Mouse (Mus musculus) heart, adult 9 months (tissue): ENCODE results near the gene Rad17.

Source experiments
- DNase-seq, 2 experiments: peaks; one replicate each; pipeline ENCODE4 v3.0.0; 2022; ENCODE audit warnings: low spot score in 2 of 2

Gene Rad17

GRCm38 (mm10) chr13:100650550-100651438 is at the start of gene Rad17, which contains the start of gene Ak6:
Gene Rad17, minus strand, starts transcription at chr13:100651051.
Gene Ak6, plus strand, starts transcription at chr13:100650979.
- peak; percentile 93 to 94 for DNase-seq

DNA sequence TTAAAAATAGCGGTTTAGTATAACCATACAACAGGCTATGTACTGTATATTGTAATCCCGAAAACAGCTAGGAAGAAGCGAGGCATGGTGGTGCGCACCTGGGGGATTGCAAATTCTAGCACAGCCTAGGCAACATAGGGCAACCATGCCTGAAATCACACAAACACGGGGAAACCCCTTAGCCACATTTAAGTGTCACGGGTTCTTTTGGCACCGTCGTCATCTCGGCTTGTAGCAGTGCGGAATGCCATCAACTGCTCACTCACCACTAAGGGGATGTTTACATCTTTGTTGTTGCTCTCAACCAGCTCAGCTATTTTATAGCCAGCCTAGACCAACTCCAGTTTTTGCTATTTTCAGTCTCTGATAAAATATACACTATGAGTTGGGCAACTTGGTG is 48.0 kb upstream of the Rad17 start:
- DNase-seq: no peak

- DNase-seq: no peak
Observed at GRCm38 (mm10) chr13:100697541-100697940, 46.7 kb upstream of the Rad17 start.

DNA sequence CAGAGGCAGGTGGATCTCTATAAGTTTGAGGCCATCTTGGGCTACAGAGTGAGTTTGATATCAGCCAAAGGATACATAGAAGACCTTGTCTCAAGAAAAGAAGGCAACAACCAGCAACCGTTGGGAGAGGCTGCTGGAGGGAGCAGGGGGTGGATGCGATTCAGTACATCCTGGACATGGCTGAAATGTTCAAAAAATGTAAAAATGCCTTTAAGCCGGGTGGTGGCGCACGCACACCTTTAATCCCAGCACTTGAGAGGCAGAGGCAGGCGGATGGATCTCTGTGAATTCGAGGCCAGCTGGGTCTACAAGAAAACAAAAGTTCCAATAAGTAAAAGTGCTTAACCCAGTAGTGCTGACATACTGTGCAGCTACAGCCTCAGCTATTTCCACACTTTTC is 36.7 kb upstream of the Rad17 start:
- DNase-seq: no peak

- DNase-seq: no peak
Observed at GRCm38 (mm10) chr13:100684355-100684754, 33.5 kb upstream of the Rad17 start.

DNA sequence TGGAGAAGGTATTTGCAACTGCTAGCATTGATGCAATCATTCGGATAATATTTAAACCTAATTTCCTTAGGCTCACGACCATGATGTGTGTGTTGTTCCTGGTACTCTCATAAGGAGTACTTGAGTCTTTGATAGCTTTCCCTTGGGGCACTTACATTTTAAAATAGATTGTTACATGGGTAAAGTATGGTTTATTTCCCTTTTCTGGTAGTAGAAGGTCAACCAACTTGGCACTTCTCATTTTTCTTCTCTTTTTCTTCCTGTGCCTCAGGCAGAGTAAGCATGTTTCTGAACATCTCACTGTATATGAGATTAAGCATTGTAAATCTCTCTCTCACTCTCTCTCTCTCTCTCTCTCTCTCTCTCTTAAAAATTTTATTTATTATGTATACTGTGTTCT is 32.0 kb upstream of the Rad17 start:
- DNase-seq: no peak

- DNase-seq: no peak
Observed at GRCm38 (mm10) chr13:100681615-100682014, 30.8 kb upstream of the Rad17 start.

DNA sequence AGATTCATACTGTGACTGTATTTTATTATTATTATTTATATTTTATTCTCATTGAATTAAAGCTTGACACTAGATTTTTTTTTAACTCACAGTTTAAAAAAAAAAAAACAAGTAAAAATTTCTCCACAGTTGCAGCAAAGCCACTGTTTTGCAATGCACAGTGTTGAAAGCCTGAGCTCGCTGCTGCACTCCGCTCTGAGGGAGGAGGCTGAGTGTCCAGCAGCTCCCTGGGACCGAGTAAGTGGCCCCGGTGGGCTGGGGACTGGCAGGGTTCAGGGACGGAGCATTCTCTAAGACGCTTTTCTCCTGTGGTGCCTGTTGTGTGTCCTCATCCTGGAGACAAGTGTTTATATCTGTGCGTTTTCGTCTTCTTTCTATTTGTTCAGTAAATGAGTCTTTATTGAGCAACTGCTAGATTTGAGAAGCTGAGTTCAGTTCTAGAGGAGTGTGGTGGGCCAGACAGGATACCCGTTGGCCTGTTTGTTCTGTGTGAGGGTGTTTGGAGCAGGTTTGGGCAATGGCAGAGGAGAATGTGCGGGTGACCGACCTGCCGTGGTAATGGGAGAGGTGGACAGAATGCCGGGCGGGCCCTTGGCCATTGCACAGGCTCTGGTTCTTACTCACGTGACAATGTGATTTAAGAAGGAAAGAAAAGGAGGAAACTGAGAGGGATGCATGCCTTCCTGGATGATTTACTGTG is 25.2 kb upstream of the Rad17 start:
- no peak for DNase-seq

- DNase-seq: no peak
Observed at GRCm38 (mm10) chr13:100670181-100670741, 19.4 kb upstream of the Rad17 start.

DNA sequence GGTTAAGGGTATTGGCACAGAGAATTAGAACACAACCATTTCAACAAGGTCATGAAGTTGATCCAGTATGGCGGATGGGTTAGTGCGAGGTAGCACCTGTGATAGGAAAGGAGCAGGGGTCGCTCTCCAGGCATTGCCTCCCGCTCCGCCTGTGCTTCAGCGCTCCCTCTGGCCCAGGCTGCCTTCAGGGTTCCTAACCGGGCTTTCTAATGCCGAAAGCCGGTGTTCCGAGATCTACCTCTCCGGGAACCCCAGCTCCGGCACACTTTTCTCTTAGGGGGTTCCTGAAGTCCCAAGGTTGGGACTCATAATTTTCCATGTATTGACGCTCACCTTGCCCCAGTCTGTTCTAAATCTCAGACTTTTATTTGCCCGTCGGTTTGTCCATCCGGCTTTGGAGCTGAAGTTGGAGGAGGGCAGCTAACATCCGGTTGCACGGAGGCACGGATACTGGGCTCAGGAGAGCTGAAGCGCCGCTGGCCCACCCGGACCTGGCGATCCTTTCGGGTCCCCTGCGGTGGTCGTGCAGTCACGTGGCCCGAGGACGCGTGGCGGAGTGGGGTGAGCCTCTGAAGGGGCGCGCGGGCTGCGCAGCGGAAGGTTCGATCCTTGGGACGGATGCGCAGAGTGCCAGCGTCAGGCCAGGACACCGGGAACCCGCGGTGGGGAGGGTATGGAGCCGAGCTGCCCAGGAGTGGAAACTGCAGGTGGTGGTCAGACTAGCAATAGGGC is 18.6 kb upstream of the Rad17 start, which contains the start of gene Ccdc125:
Gene Ccdc125, plus strand, starts transcription at position 427 of the 732 bp plus-strand sequence.
- DNase-seq: peak; percentile 1 to 5

DNA sequence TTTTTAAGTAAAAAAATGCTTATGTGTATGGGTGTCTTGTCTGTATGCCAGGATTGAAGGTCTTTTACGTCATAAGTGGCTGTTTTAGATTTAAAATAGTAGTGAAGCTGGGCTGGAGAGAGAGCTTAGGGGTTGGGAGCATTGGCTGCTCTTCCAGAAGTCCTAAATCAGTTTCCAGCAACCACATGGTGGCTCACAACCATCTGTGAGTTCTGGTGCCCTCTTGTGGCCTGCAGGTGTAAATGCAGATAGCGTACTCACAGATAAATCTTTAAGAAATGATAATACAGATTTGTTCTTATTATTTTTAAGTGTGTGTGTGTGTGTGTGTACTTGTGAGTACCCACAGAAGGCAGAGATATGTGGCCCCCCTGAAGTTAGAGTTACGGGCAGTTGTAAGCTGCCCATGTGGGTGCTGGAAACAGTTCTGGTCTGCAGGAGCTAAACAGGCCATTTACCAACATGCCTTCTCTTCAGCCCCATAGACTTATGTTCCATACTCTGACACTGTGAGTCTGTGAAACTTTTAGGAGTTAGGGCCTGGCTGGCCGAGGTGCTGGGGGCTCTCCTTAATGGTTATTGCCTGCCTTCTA is 9.1 kb upstream of the Rad17 start:
- DNase-seq: peak in 1 of 2 experiments; percentile 26

DNA sequence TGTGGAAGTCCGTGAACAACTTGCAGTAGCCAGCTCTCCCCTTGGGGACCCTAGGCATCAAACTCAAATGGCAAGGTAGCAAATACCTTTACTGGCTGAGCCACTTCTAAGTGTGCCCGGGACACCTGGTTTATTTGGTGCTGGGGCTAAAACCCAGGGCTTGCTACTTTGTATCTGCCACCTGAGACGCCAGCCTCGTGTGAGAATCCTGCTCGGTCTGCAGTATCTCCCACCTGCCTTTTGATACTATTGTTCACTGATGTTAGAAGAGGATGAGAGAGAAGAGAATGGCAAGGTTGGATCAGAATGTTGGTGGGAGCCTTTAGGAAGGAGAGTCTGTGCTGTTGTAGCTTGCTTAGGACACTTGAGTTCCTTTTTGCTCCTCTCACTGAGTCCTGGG is 7.2 kb upstream of the Rad17 start:
- no peak for DNase-seq

DNA sequence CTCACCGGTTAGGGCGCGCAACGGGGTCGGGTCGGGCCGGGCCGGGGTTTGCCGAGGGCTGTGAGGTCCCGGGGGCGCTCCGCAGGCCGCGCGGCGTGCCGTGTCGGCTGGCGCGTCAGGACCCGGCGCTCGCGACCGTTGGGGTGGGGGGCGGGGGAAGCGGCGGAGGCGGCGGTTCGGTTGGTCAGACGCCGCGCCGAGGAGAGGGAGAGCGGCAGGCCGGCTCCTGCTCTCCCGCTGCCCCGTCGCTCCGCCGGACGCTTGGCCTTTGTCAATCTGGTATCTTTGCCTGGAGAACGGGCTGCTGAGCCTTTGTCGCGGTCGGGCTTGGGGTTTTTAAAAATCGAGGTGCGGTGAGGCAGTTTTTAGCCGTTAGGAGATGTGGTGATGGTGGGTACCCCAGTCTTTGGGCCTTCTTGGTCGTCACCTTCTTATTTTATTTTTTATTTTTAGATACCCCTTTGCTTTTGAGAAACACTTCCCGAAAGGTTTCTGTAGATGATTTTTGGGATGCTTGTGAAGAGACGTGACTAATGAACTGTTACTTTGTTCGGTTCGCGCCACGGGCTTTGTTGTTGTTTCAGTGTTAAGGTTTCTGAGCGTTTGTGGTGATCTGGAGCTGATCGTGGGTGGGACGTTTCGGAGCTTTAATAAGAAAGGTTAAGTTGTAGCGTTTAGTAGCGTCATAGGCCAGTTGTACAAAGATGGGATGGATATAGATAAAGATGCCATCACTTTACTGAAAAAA is 762 bp upstream of the Rad17 start, which contains the start of gene Taf9:
Gene Taf9, plus strand, starts transcription at position 141 of the 748 bp plus-strand sequence.
- DNase-seq: no peak

GRCm38 (mm10) chr13:100648223-100648622 is 2.6 kb downstream of the Rad17 start:
- no peak for DNase-seq

- no peak for DNase-seq
Observed at GRCm38 (mm10) chr13:100642471-100643209, 8.2 kb downstream of the Rad17 start.

DNA sequence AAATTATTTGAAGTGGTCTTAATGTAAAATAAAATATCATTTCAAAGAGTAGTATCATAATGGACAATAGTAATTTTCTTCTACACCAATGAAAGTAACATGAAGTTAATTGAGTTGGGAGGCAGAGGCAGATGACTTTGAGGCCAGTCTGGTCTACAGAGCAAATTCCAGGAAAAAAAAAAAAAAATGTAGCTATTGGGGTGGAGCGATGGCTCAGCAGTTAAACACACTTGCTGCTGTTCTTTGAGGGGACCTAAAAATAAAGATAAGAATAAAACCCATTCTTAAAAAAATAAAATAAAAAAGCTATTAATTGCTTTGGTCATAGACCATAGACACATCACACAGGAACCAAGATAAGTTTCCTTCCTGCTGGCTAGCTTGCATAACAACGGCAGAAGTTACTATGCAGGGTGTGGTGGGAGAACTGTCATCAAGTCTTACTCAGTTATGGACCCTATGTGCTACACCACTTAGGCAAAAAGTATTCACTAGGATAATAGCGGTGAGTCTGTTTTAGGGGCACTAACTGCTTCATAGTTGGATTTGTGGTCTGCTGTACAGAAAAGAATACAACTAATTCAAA is 16.7 kb downstream of the Rad17 start:
- no peak for DNase-seq

- DNase-seq: no peak
Observed at GRCm38 (mm10) chr13:100622241-100622640, 28.6 kb downstream of the Rad17 start.

DNA sequence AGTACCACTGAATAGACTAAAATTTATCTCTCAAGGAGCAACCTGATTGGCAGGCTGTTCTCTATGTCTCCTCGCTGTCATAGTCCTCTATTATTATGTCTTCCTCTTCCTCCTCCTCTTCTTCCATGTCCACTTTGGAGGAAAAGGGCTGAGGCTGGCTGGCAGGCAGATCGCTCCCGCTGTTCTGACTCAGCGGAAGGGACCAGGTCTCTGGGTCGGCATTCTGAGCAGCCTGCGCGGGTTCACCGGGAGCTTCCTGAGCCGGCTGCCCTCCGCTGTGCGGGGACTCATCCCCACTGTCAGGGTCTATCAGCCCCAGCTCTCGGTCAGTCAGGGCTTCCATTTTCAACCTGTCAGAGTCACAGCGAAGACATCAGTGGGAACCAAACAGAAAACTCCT is 33.3 kb downstream of the Rad17 start:
- no peak for DNase-seq
